Mouse (Mus musculus) 416B (cell line): Measurements from ENCODE around the gene Olfr1240.

ENCODE experiments used
- DNase-seq: peaks from one replicate; pipeline ENCODE4 v3.0.0; 2011; ENCODE audit warnings: low read depth

Olfr1240 gene

GRCm38 (mm10) chr2:89442900-89443299 is at the start of gene Olfr1240:
Gene Olfr1240, minus strand, starts transcription at chr2:89443000.
- no peak for DNase-seq

- DNase-seq, result no peak
These were observed 44.2 kb upstream of the Olfr1240 start, which contains the start of gene Olfr1241 for GRCm38 (mm10) chr2:89487026-89487425. Gene Olfr1241, minus strand, starts transcription at chr2:89487126.

- no peak for DNase-seq
These were observed 22.5 kb downstream of the Olfr1240 start, which contains the start of gene Olfr1239 for GRCm38 (mm10) chr2:89420307-89420706. Gene Olfr1239, minus strand, starts transcription at chr2:89420407.

- no peak for DNase-seq
These were observed 28.2 kb downstream of the Olfr1240 start for GRCm38 (mm10) chr2:89414557-89414956.

GRCm38 (mm10) chr2:89409576-89409975 is 33.2 kb downstream of the Olfr1240 start, which contains the start of gene Olfr1238:
Gene Olfr1238, minus strand, starts transcription at chr2:89409676.
- DNase-seq, result no peak

GRCm38 (mm10) chr2:89400882-89401281 is 41.9 kb downstream of the Olfr1240 start:
- DNase-seq, result no peak
